Mouse (Mus musculus) embryonic fibroblast, embryonic 13.5 days (primary cell): ENCODE measurements around the gene Cck.

Source experiments
- CTCF ChIP-seq: IDR thresholded peaks from 2 replicates; pipeline ENCODE4 v1.5.1; 2011; ENCODE audit warnings: mild to moderate bottlenecking, control low read depth, low read length, moderate library complexity, borderline replicate concordance; ENCODE audit not compliant: insufficient read depth
- POLR2A ChIP-seq: IDR thresholded peaks from 2 replicates; pipeline ENCODE4 v1.6.1; 2011; ENCODE audit warnings: low read depth, mild to moderate bottlenecking, control low read depth, low read length, moderate library complexity

GRCm38 (mm10) chr9:121469711-121470110 lies 25.8 kb downstream of the Cck start:
- no peak for TF ChIP-seq CTCF
- no peak for TF ChIP-seq POLR2A
